Mouse (Mus musculus) T-helper 2 cell (primary cell): Measurements from ENCODE around the gene Lhfp.
"Not testable (repeated sequence)": the region's sequence is repeated elsewhere in the genome, so short reads cannot be mapped to it uniquely, and the experiment has no call there.

ENCODE experiments used
- in situ Hi-C: fragments of 300-600 bp; cut with MboI, MseI; formaldehyde crosslinking; loops from one replicate; pipeline ENCODE4 v1.15.1; 2025; ENCODE audit warnings: high pct_unique_total_duplicates

The Lhfp gene

GRCm38 (mm10) chr3:53087156-53087805 is 46.0 kb downstream of the Lhfp start:
- in situ Hi-C loops = no loop called here

- in situ Hi-C loops = loop anchor here (10.0 kb wide), 1 partner anchor 1545 kb away; no protein-coding TSS in a partner anchor
These were observed 48.6 kb downstream of the Lhfp start for GRCm38 (mm10) chr3:53089921-53090320.

GRCm38 (mm10) chr3:53100210-53100609 is 58.9 kb downstream of the Lhfp start:
- in situ Hi-C loops = no loop called here

GRCm38 (mm10) chr3:53100803-53101202 is 59.5 kb downstream of the Lhfp start:
- in situ Hi-C loops = no loop called here

GRCm38 (mm10) chr3:53101711-53102110 is 60.4 kb downstream of the Lhfp start:
- in situ Hi-C loops = no loop called here

GRCm38 (mm10) chr3:53102131-53102756 is 60.9 kb downstream of the Lhfp start:
- in situ Hi-C loops = no loop called here

GRCm38 (mm10) chr3:53102757-53103153 is 61.4 kb downstream of the Lhfp start:
- in situ Hi-C loops = no loop called here

- in situ Hi-C loops = no loop called here
These were observed 67.5 kb downstream of the Lhfp start for GRCm38 (mm10) chr3:53108594-53109373.

GRCm38 (mm10) chr3:53109879-53110278 is 68.6 kb downstream of the Lhfp start:
- in situ Hi-C loops = no loop called here

GRCm38 (mm10) chr3:53112048-53112447 is 70.7 kb downstream of the Lhfp start:
- in situ Hi-C loops = no loop called here

GRCm38 (mm10) chr3:53118755-53119154 is 77.4 kb downstream of the Lhfp start:
- in situ Hi-C loops = not testable (repeated sequence)

GRCm38 (mm10) chr3:53119978-53120377 is 78.7 kb downstream of the Lhfp start:
- in situ Hi-C loops = no loop called here

- in situ Hi-C loops = no loop called here
These were observed 84.2 kb downstream of the Lhfp start for GRCm38 (mm10) chr3:53125495-53125894.

- in situ Hi-C loops = no loop called here
These were observed 97.5 kb downstream of the Lhfp start for GRCm38 (mm10) chr3:53138785-53139184.

- in situ Hi-C loops = no loop called here
These were observed 97.9 kb downstream of the Lhfp start for GRCm38 (mm10) chr3:53139205-53139604.

- in situ Hi-C loops = no loop called here
These were observed 98.3 kb downstream of the Lhfp start for GRCm38 (mm10) chr3:53139642-53140041.

- in situ Hi-C loops = no loop called here
These were observed 101.2 kb downstream of the Lhfp start for GRCm38 (mm10) chr3:53142528-53142927.

GRCm38 (mm10) chr3:53145526-53145925 is 104.2 kb downstream of the Lhfp start:
- in situ Hi-C loops = no loop called here

GRCm38 (mm10) chr3:53145946-53146345 is 104.6 kb downstream of the Lhfp start:
- in situ Hi-C loops = no loop called here

GRCm38 (mm10) chr3:53147001-53147400 is 105.7 kb downstream of the Lhfp start:
- in situ Hi-C loops = no loop called here

GRCm38 (mm10) chr3:53148751-53149150 is 107.4 kb downstream of the Lhfp start:
- in situ Hi-C loops = no loop called here

GRCm38 (mm10) chr3:53149625-53150320 is 108.4 kb downstream of the Lhfp start:
- in situ Hi-C loops = loop anchor here (10.0 kb wide), 1 partner anchor 1415 kb away; no protein-coding TSS in a partner anchor
